Mouse (Mus musculus): ENCODE measurements around the gene Fuom. TPM values are rescaled to one million over a fixed set of nuclear protein-coding genes. Genes with fewer than 3 reads are reported as not detected.

Fuom gene
- polyA plus RNA-seq, 1 experiment, result 9.5 TPM

DNA sequence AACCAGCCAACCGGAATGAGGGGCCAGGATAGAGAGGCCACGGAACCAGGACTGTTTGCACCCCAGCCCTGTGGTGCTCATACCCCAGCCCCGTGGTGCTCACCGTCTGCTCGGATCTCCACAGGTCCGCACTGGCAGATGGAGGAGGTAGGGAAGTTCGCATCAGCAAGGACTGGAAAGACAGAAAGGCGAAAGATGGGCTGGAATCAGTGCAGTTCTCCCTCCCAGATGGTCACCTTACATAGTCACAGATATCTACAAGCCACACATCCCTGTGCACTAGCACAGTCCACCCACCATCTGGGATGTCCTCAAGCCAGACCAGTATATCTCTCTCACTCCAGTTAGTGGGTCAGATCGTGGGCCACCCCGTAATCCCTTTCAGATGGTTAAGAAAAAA lies 743 bp downstream of the Fuom start:
- Histone ChIP-seq H3K79me2 (ENCODE audit: control insufficient read depth, insufficient read depth) (no peaks in the 10 kb centered on the region), H3K4me2 (ENCODE audit: low read depth) (peak overlapping the region; percentile 58), H3K27me3 (ENCODE audit: control insufficient read depth, insufficient read depth, insufficient read length) (no peaks in the 10 kb centered on the region), H3K4me3 (peak overlapping the region; percentile 16), H3ac (ENCODE audit: control insufficient read depth, insufficient read length) (no peak overlapping the region), H3K36me3 (ENCODE audit: control insufficient read depth, insufficient read depth) (peaks cover 12% of the 10 kb centered on the region)
- TF ChIP-seq REST (IDR thresholded peaks at IDR 0.05; ENCODE audit: insufficient read depth, insufficient read length), result no peak
- no peak for TF ChIP-seq SRF (IDR thresholded peaks at IDR 0.05; ENCODE audit: control insufficient read depth, insufficient read length, low read depth)
- TF ChIP-seq POLR2AphosphoS2 (IDR thresholded peaks at IDR 0.05; ENCODE audit: insufficient read length, low read depth), result no peak
- TF ChIP-seq E2F4 (IDR thresholded peaks at IDR 0.05; ENCODE audit: insufficient read depth), result no peak
- TF ChIP-seq CEBPB (IDR thresholded peaks at IDR 0.05; ENCODE audit: insufficient read depth, poor library complexity, severe bottlenecking), result no peak
- no peak for TF ChIP-seq USF1 (IDR thresholded peaks at IDR 0.05; ENCODE audit: low read depth)
- no peak for TF ChIP-seq MYOG (IDR thresholded peaks at IDR 0.05; ENCODE audit: control insufficient read depth in 1 of 3, insufficient read depth in 1 of 3, insufficient read length in 2 of 3, low read depth in 2 of 3)
- no peak for TF ChIP-seq TCF12 (IDR thresholded peaks at IDR 0.05; ENCODE audit: insufficient read depth, poor library complexity, severe bottlenecking)
- TF ChIP-seq TCF3 (IDR thresholded peaks at IDR 0.05; ENCODE audit: insufficient read length, low read depth), result no peak
- no peak for TF ChIP-seq MYOD1 (IDR thresholded peaks at IDR 0.05; ENCODE audit: control insufficient read depth in 1 of 3, insufficient read length in 2 of 3, low read depth in 2 of 3)
- no peak for TF ChIP-seq POLR2A (IDR thresholded peaks at IDR 0.05; ENCODE audit: insufficient read length, low read depth)
- TF ChIP-seq MAX (IDR thresholded peaks at IDR 0.05; ENCODE audit: low read depth), result no peak

GRCm38 (mm10) chr7:140098466-140098865 lies 3.8 kb downstream of the Fuom start:
- Histone ChIP-seq H3K4me2 (ENCODE audit: low read depth) (no peak overlapping the region), H3K79me2 (ENCODE audit: control insufficient read depth, insufficient read depth) (no peaks in the 10 kb centered on the region), H3K36me3 (ENCODE audit: control insufficient read depth, insufficient read depth) (no peaks in the 10 kb centered on the region), H3K27me3 (ENCODE audit: control insufficient read depth, insufficient read depth, insufficient read length) (no peaks in the 10 kb centered on the region), H3ac (ENCODE audit: control insufficient read depth, insufficient read length) (no peak overlapping the region), H3K4me3 (no peak overlapping the region)
- TF ChIP-seq SRF (IDR thresholded peaks at IDR 0.05; ENCODE audit: control insufficient read depth, insufficient read length, low read depth), result no peak
- TF ChIP-seq USF1 (IDR thresholded peaks at IDR 0.05; ENCODE audit: low read depth), result no peak
- TF ChIP-seq MAX (IDR thresholded peaks at IDR 0.05; ENCODE audit: low read depth), result no peak
- no peak for TF ChIP-seq TCF12 (IDR thresholded peaks at IDR 0.05; ENCODE audit: insufficient read depth, poor library complexity, severe bottlenecking)
- TF ChIP-seq MYOG (IDR thresholded peaks at IDR 0.05; ENCODE audit: control insufficient read depth in 1 of 3, insufficient read depth in 1 of 3, insufficient read length in 2 of 3, low read depth in 2 of 3), result no peak
- TF ChIP-seq TCF3 (IDR thresholded peaks at IDR 0.05; ENCODE audit: insufficient read length, low read depth), result no peak

DNA sequence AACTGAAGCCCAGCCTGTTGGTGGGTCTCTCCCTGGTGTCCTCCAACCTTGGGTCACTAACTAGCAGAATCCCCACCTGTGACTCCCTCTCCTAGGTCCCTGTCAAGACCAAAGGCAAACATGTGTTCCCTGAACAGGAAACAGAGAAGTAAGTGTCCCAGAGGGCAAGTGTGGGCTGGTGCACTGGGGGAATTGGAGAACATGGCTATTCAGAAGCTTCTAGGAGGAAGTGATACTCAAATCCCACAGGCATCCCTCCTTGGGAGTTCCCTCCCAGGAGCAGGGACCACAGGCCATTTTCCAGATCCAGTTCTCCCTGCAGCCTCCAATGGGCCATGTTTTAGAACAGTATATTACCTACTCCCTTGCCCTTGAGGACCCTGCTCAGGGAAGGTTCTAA lies 6.2 kb downstream of the Fuom start:
- Histone ChIP-seq H3K36me3 (ENCODE audit: control insufficient read depth, insufficient read depth) (no peaks in the 10 kb centered on the region), H3ac (ENCODE audit: control insufficient read depth, insufficient read length) (no peak overlapping the region), H3K4me3 (no peak overlapping the region), H3K27me3 (ENCODE audit: control insufficient read depth, insufficient read depth, insufficient read length) (no peaks in the 10 kb centered on the region), H3K79me2 (ENCODE audit: control insufficient read depth, insufficient read depth) (no peaks in the 10 kb centered on the region), H3K4me2 (ENCODE audit: low read depth) (no peak overlapping the region)
- TF ChIP-seq MAX (IDR thresholded peaks at IDR 0.05; ENCODE audit: low read depth) (no peak), TCF3 (IDR thresholded peaks at IDR 0.05; ENCODE audit: insufficient read length, low read depth) (no peak), POLR2A (IDR thresholded peaks at IDR 0.05; ENCODE audit: insufficient read length, low read depth) (no peak), E2F4 (IDR thresholded peaks at IDR 0.05; ENCODE audit: insufficient read depth) (no peak), CEBPB (IDR thresholded peaks at IDR 0.05; ENCODE audit: insufficient read depth, poor library complexity, severe bottlenecking) (no peak), REST (IDR thresholded peaks at IDR 0.05; ENCODE audit: insufficient read depth, insufficient read length) (no peak), USF1 (IDR thresholded peaks at IDR 0.05; ENCODE audit: low read depth) (no peak), TCF12 (IDR thresholded peaks at IDR 0.05; ENCODE audit: insufficient read depth, poor library complexity, severe bottlenecking) (no peak), POLR2AphosphoS2 (IDR thresholded peaks at IDR 0.05; ENCODE audit: insufficient read length, low read depth) (no peak), MYOD1 (IDR thresholded peaks at IDR 0.05; ENCODE audit: control insufficient read depth in 1 of 3, insufficient read length in 2 of 3, low read depth in 2 of 3) (no peak), SRF (IDR thresholded peaks at IDR 0.05; ENCODE audit: control insufficient read depth, insufficient read length, low read depth) (no peak), MYOG (IDR thresholded peaks at IDR 0.05; ENCODE audit: control insufficient read depth in 1 of 3, insufficient read depth in 1 of 3, insufficient read length in 2 of 3, low read depth in 2 of 3) (no peak)

- no peaks in the 10 kb centered on the region for H3K36me3 ChIP-seq (ENCODE audit: control insufficient read depth, insufficient read depth)
- H3ac ChIP-seq (ENCODE audit: control insufficient read depth, insufficient read length), result no peak overlapping the region
- no peaks in the 10 kb centered on the region for H3K79me2 ChIP-seq (ENCODE audit: control insufficient read depth, insufficient read depth)
- no peak overlapping the region for H3K4me2 ChIP-seq (ENCODE audit: low read depth)
- H3K27me3 ChIP-seq (ENCODE audit: control insufficient read depth, insufficient read depth, insufficient read length), result no peaks in the 10 kb centered on the region
- H3K4me3 ChIP-seq, result no peak overlapping the region
- TF ChIP-seq REST (IDR thresholded peaks at IDR 0.05; ENCODE audit: insufficient read depth, insufficient read length) (no peak), TCF3 (IDR thresholded peaks at IDR 0.05; ENCODE audit: insufficient read length, low read depth) (no peak), CEBPB (IDR thresholded peaks at IDR 0.05; ENCODE audit: insufficient read depth, poor library complexity, severe bottlenecking) (no peak)
Observed at GRCm38 (mm10) chr7:140095556-140095955, 6.7 kb downstream of the Fuom start.

DNA sequence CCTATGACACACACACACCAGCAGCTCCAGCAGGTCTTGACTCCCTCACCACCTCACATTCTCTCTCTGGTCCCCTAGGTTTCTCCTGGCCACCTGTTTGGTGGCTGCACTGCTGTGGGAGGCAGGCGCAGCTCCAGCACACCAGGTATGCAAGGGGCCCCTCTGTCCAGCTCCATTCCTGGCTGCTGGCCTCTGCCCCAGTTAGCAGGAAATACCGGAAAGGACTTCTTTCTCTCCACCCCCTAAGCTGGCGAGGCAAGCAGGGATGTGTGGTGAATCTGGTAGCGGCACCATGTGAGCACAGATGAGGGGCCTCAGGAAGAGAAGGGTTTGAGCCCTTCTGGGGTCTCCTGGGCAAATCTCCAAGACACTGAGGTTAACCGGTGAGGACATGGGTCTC lies 7.3 kb downstream of the Fuom start:
- Histone ChIP-seq H3K27me3 (ENCODE audit: control insufficient read depth, insufficient read depth, insufficient read length) (no peaks in the 10 kb centered on the region), H3K36me3 (ENCODE audit: control insufficient read depth, insufficient read depth) (no peaks in the 10 kb centered on the region), H3K4me2 (ENCODE audit: low read depth) (no peak overlapping the region), H3ac (ENCODE audit: control insufficient read depth, insufficient read length) (no peak overlapping the region), H3K79me2 (ENCODE audit: control insufficient read depth, insufficient read depth) (no peaks in the 10 kb centered on the region), H3K4me3 (no peak overlapping the region)
- TF ChIP-seq TCF12 (IDR thresholded peaks at IDR 0.05; ENCODE audit: insufficient read depth, poor library complexity, severe bottlenecking) (no peak), POLR2A (IDR thresholded peaks at IDR 0.05; ENCODE audit: insufficient read length, low read depth) (no peak), USF1 (IDR thresholded peaks at IDR 0.05; ENCODE audit: low read depth) (no peak), MYOG (IDR thresholded peaks at IDR 0.05; ENCODE audit: control insufficient read depth in 1 of 3, insufficient read depth in 1 of 3, insufficient read length in 2 of 3, low read depth in 2 of 3) (no peak), MYOD1 (IDR thresholded peaks at IDR 0.05; ENCODE audit: control insufficient read depth in 1 of 3, insufficient read length in 2 of 3, low read depth in 2 of 3) (no peak), E2F4 (IDR thresholded peaks at IDR 0.05; ENCODE audit: insufficient read depth) (no peak), SRF (IDR thresholded peaks at IDR 0.05; ENCODE audit: control insufficient read depth, insufficient read length, low read depth) (no peak), POLR2AphosphoS2 (IDR thresholded peaks at IDR 0.05; ENCODE audit: insufficient read length, low read depth) (no peak), TCF3 (IDR thresholded peaks at IDR 0.05; ENCODE audit: insufficient read length, low read depth) (no peak), MAX (IDR thresholded peaks at IDR 0.05; ENCODE audit: low read depth) (no peak), CEBPB (IDR thresholded peaks at IDR 0.05; ENCODE audit: insufficient read depth, poor library complexity, severe bottlenecking) (no peak), REST (IDR thresholded peaks at IDR 0.05; ENCODE audit: insufficient read depth, insufficient read length) (no peak)
